Mouse (Mus musculus) cerebellum, postnatal 4 days (tissue): ENCODE data around the gene Ptbp2.

ENCODE experiments used
- DNase-seq, 2 experiments: peaks; one replicate each; pipeline ENCODE4 v3.0.0; 2022; ENCODE audit warnings: low spot score in 2 of 2, mixed read lengths in 1 of 2

The Ptbp2 gene

GRCm38 (mm10) chr3:119684741-119685140 is 99.5 kb downstream of the Ptbp2 start:
- no peak for DNase-seq
